Mouse (Mus musculus) brain, embryonic 14.5 days (tissue): Measurements from ENCODE around the gene Gm45713.

ENCODE experiments used
- CTCF ChIP-seq: fragments of 200-500 bp; IDR thresholded peaks from 2 replicates; pipeline ENCODE4 v1.5.1; 2012; ENCODE audit warnings: inconsistent platforms, mild to moderate bottlenecking, moderate library complexity, borderline replicate concordance; ENCODE audit not compliant: insufficient read depth, insufficient read length; ENCODE audit errors: extremely low read depth
- POLR2A ChIP-seq: fragments of 200-500 bp; IDR thresholded peaks from 2 replicates; pipeline ENCODE4 v1.6.1; 2012; ENCODE audit warnings: mild to moderate bottlenecking, inconsistent platforms, borderline replicate concordance; ENCODE audit not compliant: poor library complexity, insufficient read depth, insufficient read length, severe bottlenecking; ENCODE audit errors: extremely low read depth

- TF ChIP-seq POLR2A: no peak
- TF ChIP-seq CTCF: no peak
Observed at GRCm38 (mm10) chr7:45091001-45091990, 44.7 kb downstream of the Gm45713 start.
